Mouse (Mus musculus) embryo, embryonic 9.5 days (tissue): Measurements from ENCODE around the gene Mei4.
A peak's percentile ranks its signal among the peaks of the same experiment; 100 is the strongest.

Experiments
- DNase-seq: peaks from one replicate; pipeline ENCODE4 v3.0.0-alpha.2; 2017; ENCODE audit errors: extremely low spot score

The Mei4 gene

GRCm38 (mm10) chr9:81863181-81863887 is at the start of gene Mei4:
Gene Mei4 (plus strand): TSS chr9:81863670.
- DNase-seq: peak; percentile 85

DNA sequence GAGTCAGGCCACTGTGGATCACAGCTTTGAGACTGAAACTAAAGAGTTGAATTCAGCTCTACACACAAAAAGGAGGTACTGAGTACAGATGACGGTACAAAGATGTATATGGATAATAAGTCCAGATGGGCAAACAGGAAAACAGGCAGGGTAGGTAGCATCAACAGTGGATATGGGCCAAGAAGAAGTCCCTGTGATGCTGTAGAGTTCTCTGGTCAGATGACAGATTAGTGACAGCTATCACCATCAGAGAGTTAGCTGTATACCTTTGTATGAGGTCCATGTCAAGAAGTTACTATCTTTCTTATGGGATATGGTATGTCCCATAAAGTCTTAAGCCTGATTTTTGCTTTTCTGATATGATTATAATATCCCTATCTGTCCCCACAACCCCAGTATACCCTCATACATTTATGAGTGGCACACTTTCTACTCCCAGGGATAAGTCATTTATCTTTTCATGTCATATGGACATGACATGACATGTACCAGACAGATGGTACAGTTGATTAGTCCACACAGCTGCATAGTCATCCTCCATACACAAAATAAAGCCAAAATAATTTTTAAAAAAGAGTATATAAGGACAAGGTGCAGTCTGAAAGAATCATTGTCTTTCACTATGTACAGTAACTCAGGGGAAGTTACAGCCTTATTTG is 43.6 kb upstream of the Mei4 start:
- no peak for DNase-seq

- DNase-seq: no peak
Measured at GRCm38 (mm10) chr9:81827560-81827959, 35.9 kb upstream of the Mei4 start.

- DNase-seq: no peak
Measured at GRCm38 (mm10) chr9:81834056-81834455, 29.4 kb upstream of the Mei4 start.

GRCm38 (mm10) chr9:81858861-81859260 is 4.6 kb upstream of the Mei4 start:
- DNase-seq: no peak

DNA sequence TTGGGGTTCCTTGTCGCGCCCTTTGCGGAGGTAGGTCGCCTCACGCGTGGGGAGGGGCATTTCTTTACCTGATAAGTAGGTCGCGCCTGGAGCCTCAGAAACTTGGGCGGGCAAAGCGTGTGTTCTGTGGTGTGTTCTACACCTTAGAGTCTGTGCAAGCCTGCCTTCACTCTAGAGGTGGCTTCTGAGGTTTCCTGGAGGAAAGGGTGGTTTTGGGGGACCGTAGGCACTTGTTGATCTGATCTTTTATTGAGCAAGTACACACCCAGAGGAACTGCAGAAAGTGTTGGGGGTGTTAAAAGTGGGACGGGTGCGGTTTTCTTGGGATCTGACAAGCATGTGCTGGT is 391 bp downstream of the Mei4 start:
- DNase-seq: no peak

DNA sequence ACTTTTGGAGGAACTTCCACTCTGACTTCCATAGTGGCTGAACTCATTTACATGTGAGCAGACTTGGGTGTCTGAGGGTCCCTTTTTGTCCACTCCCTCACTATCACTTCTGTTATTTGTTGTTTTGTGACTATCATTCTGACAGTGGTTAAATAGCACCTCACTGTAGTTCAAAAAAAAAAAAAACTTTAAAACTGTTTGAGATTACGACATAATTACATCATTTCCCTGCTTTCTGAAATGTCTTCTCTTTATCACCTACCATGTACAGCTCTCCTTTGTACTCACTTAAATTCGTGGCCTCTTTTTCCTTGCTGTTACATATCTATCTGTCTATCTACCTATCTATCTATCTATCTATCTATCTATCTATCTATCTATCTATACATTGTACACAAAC is 2.6 kb downstream of the Mei4 start:
- DNase-seq: no peak

- DNase-seq: no peak
Measured at GRCm38 (mm10) chr9:81921456-81921855, 58.0 kb downstream of the Mei4 start.

DNA sequence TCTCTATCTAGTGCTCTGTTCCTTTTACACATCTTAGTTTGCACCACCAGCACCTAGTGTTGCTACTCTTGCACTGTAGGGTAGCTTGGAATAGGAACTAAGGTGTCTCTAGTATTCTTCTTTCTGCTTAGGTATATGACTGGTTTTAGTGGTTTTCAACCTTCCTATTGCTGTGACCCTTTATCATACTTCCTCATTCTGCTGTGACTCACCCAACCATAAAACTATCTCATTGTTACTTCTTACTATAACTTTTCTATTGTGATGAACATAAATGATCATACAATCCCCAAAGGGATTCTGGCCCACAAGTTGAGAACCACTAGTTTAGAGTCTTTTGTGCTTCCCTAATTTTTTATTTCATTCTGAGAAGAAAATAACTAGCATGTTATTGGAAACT is 61.3 kb downstream of the Mei4 start:
- DNase-seq: no peak

- DNase-seq: no peak
Measured at GRCm38 (mm10) chr9:81940533-81940932, 77.1 kb downstream of the Mei4 start.

- DNase-seq: no peak
Measured at GRCm38 (mm10) chr9:81945624-81946023, 82.2 kb downstream of the Mei4 start.

DNA sequence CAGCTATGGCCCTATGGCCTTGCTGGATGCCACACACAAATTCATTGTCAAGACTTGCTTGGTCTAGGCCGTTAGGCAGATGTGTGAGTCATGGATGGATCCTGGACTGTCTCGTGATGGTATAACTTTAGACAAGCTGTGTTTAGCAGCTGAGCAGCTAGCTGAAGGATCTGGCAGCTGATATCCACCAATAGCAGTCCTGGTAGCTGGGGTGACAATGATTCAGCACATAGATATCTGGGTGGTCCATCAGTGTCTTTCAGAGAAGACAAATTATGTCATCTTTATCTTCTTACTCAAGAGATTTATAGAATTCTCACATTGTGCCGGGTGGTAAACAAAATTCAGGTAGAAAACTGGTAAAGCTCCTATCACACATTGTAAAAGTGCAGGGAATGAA is 93.4 kb downstream of the Mei4 start:
- DNase-seq: no peak

GRCm38 (mm10) chr9:81957842-81958241 is 94.4 kb downstream of the Mei4 start:
- no peak for DNase-seq

- DNase-seq: no peak
Measured at GRCm38 (mm10) chr9:81966765-81967164, 103.3 kb downstream of the Mei4 start.

DNA sequence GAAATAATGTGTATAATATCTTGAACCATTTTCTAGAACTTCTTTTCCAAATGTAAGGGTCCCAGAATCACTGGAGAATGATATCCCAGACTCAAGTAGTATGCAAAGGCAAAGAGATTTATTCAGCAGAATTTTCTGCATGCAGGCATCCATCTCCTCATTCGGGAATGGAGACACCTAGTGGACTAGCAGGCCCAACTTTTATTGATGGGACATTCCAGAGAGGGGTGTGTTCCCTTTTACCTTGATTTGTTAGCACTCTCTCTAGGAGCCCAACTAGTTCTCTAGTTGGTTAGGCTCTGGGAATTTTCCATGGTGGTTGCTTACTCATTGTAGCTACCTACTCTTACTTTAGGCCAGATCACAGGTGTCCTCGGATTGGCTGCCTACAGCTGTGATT is 105.5 kb downstream of the Mei4 start:
- DNase-seq: no peak

DNA sequence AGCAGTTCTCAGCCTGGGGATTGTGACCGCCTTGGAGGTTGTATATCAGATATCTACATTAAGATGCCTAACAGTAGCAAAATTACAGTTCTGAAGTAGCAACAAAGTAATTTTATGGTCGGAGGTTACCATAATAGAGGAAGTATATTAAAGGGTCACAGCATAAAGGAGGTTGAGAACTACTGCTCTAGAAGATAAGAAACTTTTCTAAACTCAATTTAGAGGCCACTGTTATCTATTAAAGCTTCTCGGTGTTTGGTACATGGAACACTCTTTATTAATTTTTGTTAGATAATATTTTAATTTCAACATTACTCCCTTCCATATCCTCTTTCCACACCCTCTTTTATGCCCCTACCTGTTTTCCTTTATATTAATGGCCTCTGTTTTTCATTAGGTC is 119.0 kb downstream of the Mei4 start:
- no peak for DNase-seq

GRCm38 (mm10) chr9:82012991-82013390 is 149.5 kb downstream of the Mei4 start:
- DNase-seq: no peak

- DNase-seq: no peak
Measured at GRCm38 (mm10) chr9:82042515-82043056, 179.1 kb downstream of the Mei4 start.

GRCm38 (mm10) chr9:82044517-82044916 is 181.0 kb downstream of the Mei4 start:
- no peak for DNase-seq

GRCm38 (mm10) chr9:82073832-82074231 is 210.4 kb downstream of the Mei4 start:
- no peak for DNase-seq

DNA sequence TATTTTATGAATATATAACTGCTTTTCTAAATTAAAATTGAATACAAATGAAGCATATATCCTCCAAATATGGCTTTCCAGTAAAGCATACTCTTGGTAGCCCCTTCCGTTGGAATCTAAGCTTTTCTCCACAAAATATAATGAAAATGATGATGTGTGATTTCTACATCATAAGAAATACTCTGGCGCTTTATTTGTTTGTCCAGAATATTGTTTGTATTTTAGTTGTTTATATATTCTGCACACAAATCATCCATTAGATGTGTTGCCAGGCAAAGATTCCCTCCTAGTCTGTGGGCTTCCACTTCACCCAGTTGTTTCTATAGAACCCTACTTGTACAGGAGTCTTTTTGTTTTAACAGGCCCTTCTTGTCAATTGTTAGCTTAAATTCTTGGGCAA is 211.8 kb downstream of the Mei4 start:
- no peak for DNase-seq

DNA sequence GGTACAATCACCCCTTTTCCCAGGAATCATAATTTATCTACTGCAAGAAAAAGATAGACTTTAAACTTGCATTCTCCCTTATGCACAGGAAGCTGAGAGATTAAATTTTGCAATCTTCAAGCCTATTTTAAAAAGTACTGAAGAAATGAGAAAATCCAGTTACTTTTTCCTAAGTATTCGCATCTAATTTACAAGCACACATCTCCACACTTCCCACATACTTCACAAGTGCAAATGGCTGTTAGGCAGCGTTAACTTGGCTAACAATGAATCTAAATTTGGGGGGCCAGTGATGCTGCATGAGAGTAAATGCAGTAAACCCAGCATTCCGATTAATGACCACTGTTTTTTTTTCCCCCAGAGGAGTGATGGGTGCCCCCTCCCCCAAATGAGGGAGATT is 232.9 kb downstream of the Mei4 start:
- DNase-seq: no peak

DNA sequence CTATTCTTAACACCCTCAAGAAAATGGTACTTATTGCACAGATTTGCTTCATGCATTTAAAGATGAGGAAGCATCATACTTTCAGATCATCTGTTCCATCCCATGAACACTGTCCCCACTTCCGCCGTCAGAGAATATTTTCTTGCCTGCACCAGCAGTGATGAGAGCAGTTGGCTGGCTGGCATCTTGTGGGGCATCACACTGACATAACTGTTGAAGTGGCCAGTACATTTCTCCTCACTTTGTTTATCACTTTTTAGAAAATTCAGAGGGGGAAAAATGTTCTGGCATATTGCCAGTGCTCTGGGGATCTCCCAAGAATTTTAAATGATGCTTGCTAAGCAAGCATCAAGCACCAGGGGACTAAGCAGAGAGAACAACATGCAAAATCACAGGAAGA is 251.4 kb downstream of the Mei4 start:
- DNase-seq: no peak

- no peak for DNase-seq
Measured at GRCm38 (mm10) chr9:82136119-82136518, 272.6 kb downstream of the Mei4 start.
